Mouse (Mus musculus): ENCODE measurements around the gene Adamts6.

The Adamts6 gene

DNA sequence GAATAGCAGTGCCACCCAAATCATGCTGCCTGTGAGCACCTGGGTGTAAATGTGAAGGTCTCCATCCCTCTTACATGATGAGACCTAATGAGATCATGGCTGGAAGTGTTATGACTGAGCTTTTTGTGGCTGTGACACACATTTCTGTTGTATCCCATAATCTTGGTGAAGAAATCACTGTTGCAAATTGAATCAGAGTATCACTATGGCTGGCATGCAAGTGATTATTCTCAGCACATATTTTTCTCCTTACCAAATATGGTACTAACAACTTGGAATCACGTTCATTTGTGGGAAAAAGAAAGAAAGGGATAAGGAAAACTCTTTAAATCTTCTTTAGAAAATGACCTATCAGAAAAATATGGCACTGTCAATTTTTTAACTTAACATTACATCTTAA, 180.4 kb downstream of the Adamts6 start:
- DNase-seq (ENCODE audit: low spot score), result no peak

DNA sequence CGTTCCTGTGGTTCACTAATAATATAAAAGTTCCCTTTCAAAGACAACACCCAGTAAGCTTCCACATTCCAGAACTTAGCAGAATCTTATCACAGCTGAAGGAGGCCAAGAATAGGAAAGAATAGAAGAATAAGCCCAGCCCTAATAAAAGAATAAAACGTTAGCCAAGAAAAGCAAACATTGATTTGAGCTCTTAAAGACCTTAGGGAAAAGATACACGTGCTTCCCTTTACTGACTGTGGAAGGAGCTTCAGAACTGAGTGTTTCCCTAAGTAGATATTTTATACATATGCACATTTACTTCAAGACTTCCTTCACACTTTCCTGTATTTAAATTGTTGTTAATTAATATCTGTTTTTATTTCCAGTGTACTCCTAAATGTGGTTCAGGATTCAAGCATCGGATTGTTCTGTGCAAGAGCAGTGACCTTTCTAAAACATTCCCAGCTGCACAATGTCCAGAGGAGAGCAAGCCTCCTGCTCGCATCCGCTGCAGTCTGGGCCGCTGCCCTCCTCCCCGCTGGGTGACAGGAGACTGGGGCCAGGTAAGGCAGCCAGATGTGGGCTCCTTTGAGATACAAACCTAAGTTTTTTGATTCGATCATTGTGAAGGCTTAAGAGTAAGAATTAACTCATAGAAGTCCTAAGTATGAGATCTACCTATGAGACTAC, 188.8 kb downstream of the Adamts6 start:
- DNase-seq (ENCODE audit: low spot score), result no peak

DNA sequence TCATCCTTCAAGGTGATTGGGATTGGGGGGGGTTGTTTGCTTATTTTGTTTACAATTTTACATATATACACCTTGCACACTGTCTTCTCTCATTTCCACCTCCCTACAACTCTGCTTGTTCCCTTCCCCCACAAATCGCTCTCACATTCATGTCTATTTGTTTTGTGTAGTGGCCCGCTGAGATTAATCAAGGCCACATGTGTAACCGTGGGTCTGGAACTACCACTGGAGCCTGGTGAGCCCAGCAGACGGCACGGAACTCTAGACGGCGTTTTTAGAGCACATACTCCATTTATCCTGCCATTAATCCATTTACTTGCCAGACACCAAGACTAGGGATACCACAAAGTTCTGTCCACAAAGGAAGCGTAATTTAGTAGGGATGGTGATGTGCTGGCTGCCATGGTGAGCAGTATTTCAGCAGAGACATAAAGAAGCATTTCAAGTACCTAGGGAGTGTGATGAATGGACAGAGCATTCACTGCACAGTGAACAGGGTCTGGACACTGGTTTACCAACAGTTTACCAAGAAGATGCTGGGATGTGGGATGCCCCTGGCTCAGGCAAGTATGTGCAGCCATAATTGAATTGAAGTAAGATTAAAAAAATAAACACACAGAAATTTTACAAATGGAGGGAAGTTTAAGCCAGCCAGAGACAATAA, 194.9 kb downstream of the Adamts6 start:
- DNase-seq (ENCODE audit: low spot score), result no peak

DNA sequence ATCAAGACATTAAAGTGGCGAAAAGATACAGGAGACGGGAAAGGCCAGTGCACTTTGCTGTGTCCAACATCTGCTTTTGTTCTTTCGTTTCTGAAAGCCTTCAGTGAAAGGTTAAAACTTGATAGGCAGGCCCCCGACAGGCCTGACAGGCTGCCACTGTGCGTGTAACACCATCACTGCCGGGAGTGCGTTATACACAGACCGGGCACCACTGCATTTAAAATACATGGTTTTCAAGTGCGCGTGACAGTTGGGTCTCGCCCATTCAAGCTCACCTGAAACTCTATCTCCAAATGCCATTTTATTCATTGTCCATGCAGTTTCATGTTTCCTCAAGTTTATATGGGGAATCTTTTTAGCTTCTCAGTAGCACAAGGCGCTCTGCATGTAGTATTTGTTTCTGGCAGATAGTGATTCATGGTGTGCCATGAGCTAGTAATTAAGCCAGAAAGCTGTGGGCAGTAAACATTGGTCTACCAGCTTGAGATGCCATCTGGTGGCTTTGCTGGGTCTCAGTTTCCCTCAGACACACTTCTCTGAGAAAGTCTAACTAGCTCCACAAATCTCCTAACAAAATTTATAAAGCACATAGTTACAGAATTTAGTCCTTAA, 195.6 kb downstream of the Adamts6 start:
- DNase-seq (ENCODE audit: low spot score), result no peak

DNA sequence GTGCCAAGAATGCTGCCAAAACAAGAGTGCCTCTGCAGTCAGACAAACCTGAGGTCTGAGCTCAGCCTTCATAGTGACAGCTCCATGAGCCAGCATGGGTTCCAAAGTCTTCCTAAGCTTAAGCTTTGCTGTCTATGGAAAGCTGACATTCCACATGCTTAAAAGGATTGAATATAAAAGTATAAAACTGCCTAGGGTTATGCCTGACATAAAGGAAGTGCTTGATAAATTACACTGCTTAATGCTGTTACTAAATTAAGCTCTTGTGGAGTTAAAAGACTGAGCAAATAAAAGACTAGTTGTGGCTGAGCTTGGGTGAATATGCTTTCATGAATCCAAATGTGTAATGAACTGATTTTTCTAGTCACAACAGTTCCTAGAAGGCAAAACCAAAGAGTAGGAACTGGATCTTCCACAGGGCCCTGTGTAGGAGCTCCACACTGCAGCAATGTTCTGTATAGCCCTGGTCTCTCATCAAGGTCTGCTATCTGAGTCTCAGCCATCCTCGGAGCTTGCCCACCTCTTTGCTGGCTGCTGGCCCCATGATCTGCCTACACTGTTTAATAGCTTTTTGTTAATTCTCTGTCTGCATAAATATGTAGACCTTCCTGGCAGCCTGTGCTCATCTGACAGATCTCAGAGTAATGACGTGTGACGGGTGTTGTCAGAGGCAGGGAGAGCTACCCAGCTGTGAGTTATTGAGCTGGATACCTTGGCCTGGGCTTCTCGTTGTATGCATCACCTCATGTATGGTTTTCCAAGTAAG, 203.6 kb downstream of the Adamts6 start:
- DNase-seq (ENCODE audit: low spot score), result no peak

DNA sequence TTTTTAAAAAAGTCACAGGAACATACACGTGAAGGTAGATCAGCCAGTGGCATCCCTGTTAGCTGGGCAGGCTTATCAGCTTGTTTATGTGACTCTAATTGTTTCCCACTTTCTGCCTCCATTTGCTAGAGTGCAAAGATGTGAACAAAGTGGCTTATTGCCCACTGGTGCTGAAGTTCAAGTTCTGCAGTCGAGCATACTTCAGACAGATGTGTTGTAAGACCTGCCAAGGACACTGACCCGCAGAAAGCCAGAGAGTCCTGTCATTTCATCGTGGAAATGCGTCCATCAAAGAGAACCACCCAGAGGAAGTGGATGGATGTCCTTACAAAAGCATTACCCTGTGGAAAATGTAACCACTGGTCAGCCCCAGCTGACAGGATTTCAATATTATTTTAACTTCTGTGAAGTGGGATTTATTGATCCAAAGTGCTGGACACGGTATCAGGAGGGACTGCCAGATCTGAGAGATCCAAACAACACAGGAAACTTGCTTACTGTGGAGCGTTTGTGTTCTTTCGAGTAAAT, 205.9 kb downstream of the Adamts6 start:
- DNase-seq (ENCODE audit: low spot score), result no peak

DNA sequence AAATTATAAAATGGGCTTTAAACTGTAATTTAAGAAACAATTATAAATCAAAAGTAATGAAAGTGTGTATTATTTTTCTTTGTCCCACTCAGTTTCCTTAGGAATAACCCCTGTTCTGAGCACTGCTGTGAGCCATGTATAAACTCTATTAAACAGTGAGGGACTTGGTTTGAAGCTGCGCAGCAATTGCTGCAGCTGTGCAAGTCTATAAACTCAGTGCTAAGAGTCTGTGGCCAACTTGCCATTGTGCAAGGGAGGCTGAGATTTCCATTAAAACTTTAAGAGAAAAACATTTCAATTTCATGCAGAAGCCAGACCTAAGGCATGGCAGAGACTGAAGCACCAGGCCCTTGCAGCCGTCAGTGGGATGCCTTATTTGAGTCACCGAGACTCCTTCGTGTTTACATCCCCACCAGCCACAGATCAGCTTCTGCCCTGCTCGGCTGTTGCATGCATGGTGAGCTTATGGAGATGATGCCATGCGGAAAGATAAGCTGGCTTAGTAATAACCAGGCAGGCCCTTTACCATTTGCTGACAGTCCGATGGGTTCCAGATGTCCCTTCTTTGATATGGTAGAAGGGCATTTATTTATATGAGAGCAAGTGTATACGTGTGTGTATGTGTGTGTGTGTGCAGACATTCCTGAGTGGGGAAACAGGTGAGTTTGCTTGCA, 206.7 kb downstream of the Adamts6 start:
- DNase-seq (ENCODE audit: low spot score), result no peak

DNA sequence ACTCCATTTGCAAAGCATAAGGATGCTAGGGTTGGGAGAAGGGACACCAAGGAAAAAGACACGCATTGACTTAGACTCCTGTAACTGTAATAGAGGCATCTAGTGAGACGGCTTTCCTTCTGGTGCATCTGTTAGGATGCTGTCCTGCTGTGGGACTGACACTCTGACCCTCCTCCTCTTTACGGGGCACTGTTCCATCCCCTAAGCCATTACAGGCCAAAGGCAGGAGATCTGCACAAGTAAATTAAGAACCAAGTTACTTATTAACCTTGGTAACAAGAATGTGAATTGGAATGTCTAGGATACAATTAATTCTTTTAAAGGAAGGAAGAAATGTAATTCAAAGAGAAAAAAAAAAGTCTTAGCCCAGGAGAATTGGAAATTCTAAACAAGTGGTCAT, 210.0 kb downstream of the Adamts6 start:
- no peak for DNase-seq (ENCODE audit: low spot score)

DNA sequence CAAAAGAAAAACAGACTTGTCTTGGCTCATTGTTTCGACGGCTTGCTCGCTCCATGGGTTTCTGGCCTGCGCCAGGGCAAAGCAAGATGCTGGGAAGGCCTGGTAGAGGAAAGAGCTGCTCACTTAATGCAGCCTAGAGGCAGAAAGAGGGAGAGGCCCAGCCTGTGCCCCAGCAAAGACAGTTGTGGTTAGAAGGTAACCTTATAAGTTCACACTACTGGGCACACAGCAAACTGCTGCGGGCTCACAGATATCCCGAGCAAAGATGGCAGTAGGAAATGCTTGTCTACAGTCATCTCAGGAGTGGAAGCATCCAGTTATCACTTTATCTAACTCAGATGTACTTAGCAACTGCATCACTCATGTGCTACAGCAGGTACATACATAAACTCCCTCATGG, 211.0 kb downstream of the Adamts6 start:
- DNase-seq (ENCODE audit: low spot score), result no peak

DNA sequence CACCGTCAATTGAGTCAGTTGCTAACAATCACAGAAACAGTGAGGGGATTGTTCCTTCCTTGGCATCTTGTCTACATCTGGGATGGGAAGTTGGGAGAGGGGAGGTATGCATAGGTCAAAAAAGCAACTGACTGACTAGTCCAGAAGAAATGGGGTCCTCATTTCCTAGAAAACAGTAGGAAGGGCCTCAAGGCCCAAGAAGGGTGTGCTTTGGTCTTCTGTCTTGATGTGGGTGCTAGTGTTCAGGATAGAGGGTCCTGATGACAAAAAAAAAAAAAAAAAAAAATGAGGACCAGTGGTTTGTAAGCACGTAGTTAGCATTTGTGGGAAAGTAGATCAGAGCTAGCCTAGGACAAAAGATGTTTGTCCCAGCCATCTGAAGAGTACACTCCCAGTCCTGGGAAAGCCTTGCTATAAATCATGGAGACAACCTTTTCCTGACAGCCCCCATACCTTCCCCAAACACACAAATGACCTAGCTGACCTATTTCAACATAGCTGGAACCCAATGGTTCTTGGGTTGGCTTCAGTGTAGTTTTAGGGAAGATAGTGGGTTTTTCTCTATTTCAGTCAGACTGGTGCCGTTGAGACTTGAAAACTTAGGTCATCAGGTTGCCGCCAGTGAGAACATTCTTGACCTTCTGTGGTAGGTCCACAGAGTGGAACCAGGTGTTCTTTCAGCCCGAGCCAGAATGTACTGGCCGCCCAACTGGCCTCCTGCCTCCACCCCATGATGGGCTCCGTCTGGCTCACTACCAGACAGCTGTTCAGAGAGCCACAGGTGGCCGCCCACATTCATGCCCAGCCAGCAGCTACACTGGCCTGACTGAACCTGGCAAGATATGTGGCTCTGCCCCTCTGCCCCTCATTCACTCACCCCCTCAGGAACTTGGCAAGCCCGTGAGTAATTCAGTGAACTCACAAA, 211.7 kb downstream of the Adamts6 start:
- no peak for DNase-seq (ENCODE audit: low spot score)

DNA sequence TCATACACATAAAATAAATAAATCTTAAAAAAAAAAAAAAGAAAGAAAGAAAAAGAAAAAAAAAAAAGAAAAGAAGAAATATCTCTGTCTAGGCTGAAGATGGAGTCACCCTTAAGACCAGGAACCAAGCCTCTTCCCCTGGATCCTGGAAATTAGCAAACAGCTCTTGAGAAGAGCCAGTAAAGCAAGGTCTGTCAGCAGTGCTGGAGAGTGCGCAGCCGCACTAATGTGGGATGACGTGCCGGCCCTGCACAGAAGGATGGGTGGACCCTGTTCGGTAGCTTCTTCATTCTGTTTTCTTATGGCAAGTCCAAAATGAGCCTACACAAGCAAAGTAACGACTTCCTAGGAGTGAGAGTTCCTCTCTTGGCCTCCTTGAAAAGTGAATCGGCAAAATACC, 214.8 kb downstream of the Adamts6 start:
- DNase-seq (ENCODE audit: low spot score), result no peak

DNA sequence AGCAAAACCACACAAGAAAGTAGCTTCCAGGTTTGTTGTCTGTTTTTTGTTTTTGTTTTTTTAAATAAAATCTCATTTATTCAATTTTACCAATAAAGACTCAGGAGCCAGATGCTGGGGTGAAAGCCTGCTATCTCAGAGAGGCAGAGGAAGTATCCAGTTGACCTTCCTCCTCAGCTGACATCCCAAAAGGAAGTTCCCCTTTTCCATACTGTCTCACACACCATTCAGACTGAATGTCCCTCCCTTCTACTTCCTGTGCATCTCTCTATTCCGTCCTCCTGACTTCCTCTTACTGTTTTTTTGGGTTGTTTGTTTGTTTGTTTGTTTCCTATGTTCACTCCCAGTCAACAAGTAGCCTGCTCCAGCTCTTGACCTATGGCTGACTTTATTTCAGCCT, 216.4 kb downstream of the Adamts6 start:
- no peak for DNase-seq (ENCODE audit: low spot score)

DNA sequence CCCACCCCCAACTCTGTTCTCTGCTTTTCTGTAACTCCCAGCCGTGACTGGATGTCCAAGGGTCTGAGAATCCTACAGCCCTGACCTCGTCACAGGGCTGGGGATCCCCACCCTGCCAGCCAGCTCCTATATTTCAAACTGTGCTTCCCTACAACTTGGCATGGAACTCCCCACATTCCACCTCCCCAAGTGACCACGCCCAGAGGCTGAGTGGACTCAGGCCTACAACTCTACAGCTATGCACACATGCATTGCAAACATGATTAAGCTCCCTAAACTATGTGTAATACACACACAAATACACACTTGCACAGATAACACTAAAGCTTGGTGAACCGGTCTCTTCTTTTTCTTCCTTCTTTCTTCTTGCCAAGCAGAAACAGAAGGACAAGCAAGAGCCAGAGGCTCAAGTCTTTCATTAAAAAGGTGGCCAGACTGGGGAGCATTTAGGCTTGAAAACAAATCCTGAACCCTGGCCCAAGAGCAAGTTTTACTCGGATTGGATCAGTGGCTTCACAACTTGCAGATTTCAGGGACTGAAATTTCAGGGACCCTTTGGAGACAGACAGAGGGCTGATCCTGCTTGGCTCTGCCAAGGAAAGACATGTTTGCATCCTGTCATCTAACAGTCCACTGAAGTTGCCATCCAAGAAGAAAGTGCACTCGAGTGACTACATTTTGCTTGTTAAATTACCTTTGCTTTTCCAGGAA, 218.7 kb downstream of the Adamts6 start:
- no peak for DNase-seq (ENCODE audit: low spot score)

DNA sequence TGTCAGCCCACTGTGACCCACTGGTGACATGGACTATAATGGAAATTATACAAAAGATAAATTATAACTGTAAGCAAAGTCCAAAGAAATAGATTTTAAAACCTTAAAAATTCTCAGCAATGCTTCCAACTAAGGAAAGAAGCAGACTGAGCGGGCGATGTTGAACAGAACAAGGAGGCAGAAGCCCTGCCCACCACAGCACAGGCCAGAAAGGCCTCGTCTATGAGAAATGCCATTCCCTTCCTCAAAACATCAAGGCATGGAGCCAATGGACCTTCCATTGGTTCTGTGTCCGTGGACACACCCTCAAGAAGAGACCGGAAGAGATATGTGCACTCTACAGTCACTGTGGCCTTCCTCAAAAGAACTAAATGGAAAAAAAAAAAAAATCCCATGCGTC, 220.0 kb downstream of the Adamts6 start:
- DNase-seq (ENCODE audit: low spot score), result no peak

DNA sequence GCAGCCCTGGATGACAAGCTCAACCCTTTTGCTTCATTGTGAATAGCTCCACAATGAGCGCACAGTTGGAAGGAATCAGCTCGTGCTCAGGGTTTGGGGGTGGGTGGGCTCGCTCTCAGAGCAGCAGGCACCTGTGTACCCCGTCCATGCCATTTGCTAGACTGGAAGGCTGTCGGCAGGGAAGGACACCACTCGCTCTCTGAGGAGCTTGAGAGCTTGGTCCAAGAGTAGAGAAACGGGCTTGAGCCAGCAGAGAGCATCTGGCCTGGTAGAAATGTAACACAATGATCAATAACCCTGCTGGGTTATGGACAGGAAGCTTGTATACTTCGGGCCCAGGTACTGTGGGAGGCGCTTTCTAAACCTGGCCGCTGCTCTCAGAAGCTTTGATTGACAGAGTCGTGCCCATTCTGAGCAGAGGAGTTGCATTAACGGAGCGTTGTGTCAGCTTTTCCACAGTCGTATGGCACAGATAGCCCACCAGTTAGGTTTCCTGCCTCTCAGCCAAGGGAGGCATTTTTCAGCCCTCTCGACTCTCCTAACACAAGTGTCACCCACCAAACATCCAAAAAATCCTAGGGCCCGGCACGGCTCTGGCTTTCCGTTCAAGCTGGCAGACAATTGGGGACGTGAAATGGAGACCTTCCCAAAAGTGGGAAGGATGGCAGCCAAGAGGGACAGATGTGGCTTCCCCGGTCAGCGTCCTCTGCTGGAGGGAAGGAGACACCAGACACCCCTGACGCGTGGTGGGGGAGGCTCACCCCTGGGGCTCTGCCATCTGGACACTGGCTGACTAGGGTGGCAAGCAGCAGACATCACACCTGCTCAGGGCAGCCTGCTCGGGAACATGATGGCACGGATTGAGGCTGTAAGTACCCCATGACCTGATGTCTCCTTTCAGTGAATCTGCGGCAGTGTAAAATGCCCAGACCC, 222.2 kb downstream of the Adamts6 start:
- DNase-seq (ENCODE audit: low spot score), result no peak

DNA sequence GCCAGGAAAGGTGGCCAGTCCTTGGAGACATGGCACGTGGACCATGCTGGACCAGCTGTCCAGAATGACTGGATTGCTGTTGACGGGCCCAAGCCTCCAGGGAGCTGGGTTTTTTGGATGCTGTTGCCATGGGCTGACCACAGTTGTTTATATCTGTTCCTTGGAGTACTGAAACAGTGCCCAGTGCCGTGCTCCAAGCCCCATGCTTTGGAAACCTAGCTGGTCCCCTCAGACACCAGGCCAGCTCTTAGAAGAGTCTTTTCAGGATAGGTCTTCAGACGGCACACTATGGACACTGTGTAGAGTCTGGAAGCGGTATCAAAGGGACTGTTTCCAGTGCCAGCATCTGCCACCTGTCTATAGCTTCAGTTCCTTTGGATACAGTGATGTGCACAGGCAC, 223.1 kb downstream of the Adamts6 start:
- DNase-seq (ENCODE audit: low spot score), result no peak

DNA sequence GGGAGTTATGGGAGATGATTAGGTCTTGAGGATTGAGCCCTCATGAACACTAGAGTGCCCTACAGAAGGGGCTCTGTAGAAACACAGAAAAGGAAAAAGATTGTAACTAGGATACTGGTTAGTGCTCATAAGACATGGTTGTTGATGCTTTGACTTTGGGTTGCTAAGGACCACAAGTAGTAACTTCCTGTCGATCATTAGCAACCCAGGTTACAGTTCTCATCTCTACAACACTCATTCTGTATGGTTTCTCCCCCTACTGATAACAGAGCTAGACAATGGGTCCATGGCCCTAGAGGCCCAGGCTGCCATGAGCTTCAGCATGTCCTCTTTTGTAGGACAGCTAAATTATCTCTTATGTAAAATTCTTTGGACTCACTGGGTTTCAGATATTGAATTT, 227.4 kb downstream of the Adamts6 start:
- no peak for DNase-seq (ENCODE audit: low spot score)

DNA sequence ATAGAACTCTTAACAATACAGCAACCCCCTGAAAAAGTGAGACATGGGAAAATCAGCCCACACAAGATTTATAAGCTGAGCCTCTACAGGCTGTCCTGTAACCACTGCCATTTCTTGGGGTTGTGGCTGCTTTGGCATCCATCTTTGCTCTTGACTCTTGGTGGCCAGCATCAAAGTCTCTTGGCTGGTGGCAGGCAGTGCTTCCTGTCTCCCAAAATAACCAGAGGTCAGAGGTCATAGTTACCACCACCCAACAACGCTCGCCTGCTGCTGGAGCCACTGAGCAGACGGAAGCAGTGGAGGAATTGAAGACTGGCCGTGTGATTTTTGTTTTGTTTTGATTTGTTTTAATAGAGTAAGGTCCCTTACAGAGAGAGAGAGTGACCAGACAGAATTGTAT, 228.5 kb downstream of the Adamts6 start:
- no peak for DNase-seq (ENCODE audit: low spot score)

DNA sequence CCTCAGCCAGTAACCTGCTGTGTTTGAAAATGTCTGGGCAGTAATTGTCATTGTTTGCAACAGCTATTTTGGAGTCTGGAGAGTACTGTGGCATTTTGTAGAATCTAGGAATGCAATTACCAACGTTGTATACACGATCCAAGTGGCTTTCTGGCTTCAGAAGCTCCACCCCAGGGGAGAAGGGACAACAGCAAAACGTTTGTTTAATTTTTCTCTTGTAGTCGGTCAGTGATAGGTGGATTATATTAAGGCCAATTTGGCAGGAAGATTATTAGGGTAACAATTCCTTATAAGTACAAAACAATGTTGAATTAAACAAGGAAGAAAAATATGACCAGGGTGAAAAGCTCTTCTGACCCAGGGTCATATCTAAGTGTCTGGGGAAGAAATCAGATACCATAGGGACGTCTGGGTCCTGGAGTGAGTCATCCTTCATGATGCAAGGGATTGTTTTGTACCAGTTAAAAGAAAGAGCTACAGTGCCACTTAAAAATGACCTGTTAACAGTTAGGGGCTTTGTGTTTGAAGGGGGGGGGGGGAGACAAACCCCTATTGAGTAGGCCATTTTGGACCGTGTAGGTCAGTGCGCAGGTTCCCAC, 229.2 kb downstream of the Adamts6 start:
- no peak for DNase-seq (ENCODE audit: low spot score)

All from urinary bladder, postnatal 10 days (tissue).